Mouse (Mus musculus) heart, embryonic 15.5 days (tissue): ENCODE data around the gene Vmn2r86. TPM values are rescaled to one million over a fixed set of nuclear protein-coding genes. Genes with fewer than 3 reads are reported as not detected.

Experiments
- polyA plus RNA-seq: library from polyadenylated mRNA; unstranded; fragments of >200 nt; fragmentation: Nextera tagmentation; extraction: Ambion mirVana; gene quantifications from 2 replicates; pipeline ENCODE4 v1.2.1, GENCODE M21; 2015

The Vmn2r86 gene
- polyA plus RNA-seq, 1 experiment from 2014 or later: not detected

Other genes starting within 250 kb of the Vmn2r86 start
- gene Olfr827, start 241.6 kb downstream of the Vmn2r86 start, polyA plus RNA-seq: not detected in 2 replicates
- not detected in 2 replicates for gene Neurod4, start 175.8 kb downstream of the Vmn2r86 start, polyA plus RNA-seq
- 0.73 and 5.4 TPM in 2 replicates for gene Tespa1, start 133.2 kb downstream of the Vmn2r86 start, polyA plus RNA-seq
- gene Vmn2r84, start 61.7 kb downstream of the Vmn2r86 start, polyA plus RNA-seq: 0.03 TPM in 1 of 2 replicates, not detected in the other
- gene Vmn2r85, start 26.3 kb downstream of the Vmn2r86 start, polyA plus RNA-seq: not detected in 2 replicates
- not detected in 2 replicates for gene Vmn2r87, start 41.3 kb upstream of the Vmn2r86 start, polyA plus RNA-seq